Mouse (Mus musculus) frontal cortex, postnatal 25 days (tissue): ENCODE measurements around the gene Hist1h2an.
"Not testable (repeated sequence)": the region's sequence is repeated elsewhere in the genome, so short reads cannot be mapped to it uniquely, and the experiment has no call there.

Source experiments
- DNase-seq, 2 experiments: peaks; one replicate each; pipeline ENCODE4 v3.0.0; 2022; ENCODE audit warnings: low spot score in 2 of 2

Gene Hist1h2an

GRCm38 (mm10) chr13:21786899-21787629 is at the start of gene Hist1h2an, which contains the start of gene Hist1h2bp:
Gene Hist1h2an (minus strand): TSS chr13:21787218.
Gene Hist1h2bp (plus strand): TSS chr13:21787461.
- DNase-seq = peak; percentile 70 to 82

- DNase-seq = not testable (repeated sequence)
Measured at GRCm38 (mm10) chr13:21833461-21833860, 46.4 kb upstream of the Hist1h2an start, which contains the start of the genes Hist1h2ap and Hist1h2br. Gene Hist1h2ap (minus strand): TSS chr13:21833507. Gene Hist1h2br (plus strand): TSS chr13:21833743.

- DNase-seq = peak in 1 of 2 experiments; percentile 17
Measured at GRCm38 (mm10) chr13:21831418-21832394, 44.7 kb upstream of the Hist1h2an start, which contains the start of gene Hist1h4n. Gene Hist1h4n (minus strand): TSS chr13:21832196.

GRCm38 (mm10) chr13:21830344-21830743 is 43.3 kb upstream of the Hist1h2an start:
- DNase-seq = no peak

GRCm38 (mm10) chr13:21828511-21828910 is 41.5 kb upstream of the Hist1h2an start:
- DNase-seq = no peak

- DNase-seq = not testable (repeated sequence)
Measured at GRCm38 (mm10) chr13:21820082-21820890, 33.3 kb upstream of the Hist1h2an start.

GRCm38 (mm10) chr13:21812092-21812491 is 25.1 kb upstream of the Hist1h2an start:
- DNase-seq = not testable (repeated sequence)

GRCm38 (mm10) chr13:21811539-21811938 is 24.5 kb upstream of the Hist1h2an start, which contains the start of gene Hist1h4m:
Gene Hist1h4m (plus strand): TSS chr13:21811746.
- DNase-seq = not testable (repeated sequence)

- not testable (repeated sequence) for DNase-seq
Measured at GRCm38 (mm10) chr13:21811074-21811473, 24.1 kb upstream of the Hist1h2an start.

- DNase-seq = not testable (repeated sequence)
Measured at GRCm38 (mm10) chr13:21810073-21810472, 23.1 kb upstream of the Hist1h2an start, which contains the start of the genes Hist1h2bq and Hist1h2ao. Gene Hist1h2bq (minus strand): TSS chr13:21810197. Gene Hist1h2ao (plus strand): TSS chr13:21810465.

GRCm38 (mm10) chr13:21803058-21803457 is 16.0 kb upstream of the Hist1h2an start:
- not testable (repeated sequence) for DNase-seq

- DNase-seq = not testable (repeated sequence)
Measured at GRCm38 (mm10) chr13:21797163-21797562, 10.1 kb upstream of the Hist1h2an start.

GRCm38 (mm10) chr13:21795584-21795983 is 8.6 kb upstream of the Hist1h2an start:
- no peak for DNase-seq

GRCm38 (mm10) chr13:21790601-21791283 is 3.7 kb upstream of the Hist1h2an start:
- DNase-seq = no peak

- no peak for DNase-seq
Measured at GRCm38 (mm10) chr13:21789925-21790324, 2.9 kb upstream of the Hist1h2an start.

- no peak for DNase-seq
Measured at GRCm38 (mm10) chr13:21787760-21788593, 959 bp upstream of the Hist1h2an start.

GRCm38 (mm10) chr13:21786189-21786898 is 674 bp downstream of the Hist1h2an start:
- DNase-seq = no peak

GRCm38 (mm10) chr13:21784311-21784710 is 2.7 kb downstream of the Hist1h2an start:
- DNase-seq = no peak

- DNase-seq = no peak
Measured at GRCm38 (mm10) chr13:21783734-21784161, 3.3 kb downstream of the Hist1h2an start.
